Mouse (Mus musculus) lung, postnatal 4 days (tissue): Measurements from ENCODE around the gene Ppp1r35.

ENCODE experiments used
- DNase-seq, 2 experiments: peaks; one replicate each; pipeline ENCODE4 v3.0.0; 2021

Gene Ppp1r35

GRCm38 (mm10) chr5:137751988-137752387 lies 26.7 kb upstream of the Ppp1r35 start:
- DNase-seq, result no peak

- DNase-seq, result peak in 1 of 2 experiments; percentile 48
These were observed 25.4 kb upstream of the Ppp1r35 start for GRCm38 (mm10) chr5:137753111-137753832.

DNA sequence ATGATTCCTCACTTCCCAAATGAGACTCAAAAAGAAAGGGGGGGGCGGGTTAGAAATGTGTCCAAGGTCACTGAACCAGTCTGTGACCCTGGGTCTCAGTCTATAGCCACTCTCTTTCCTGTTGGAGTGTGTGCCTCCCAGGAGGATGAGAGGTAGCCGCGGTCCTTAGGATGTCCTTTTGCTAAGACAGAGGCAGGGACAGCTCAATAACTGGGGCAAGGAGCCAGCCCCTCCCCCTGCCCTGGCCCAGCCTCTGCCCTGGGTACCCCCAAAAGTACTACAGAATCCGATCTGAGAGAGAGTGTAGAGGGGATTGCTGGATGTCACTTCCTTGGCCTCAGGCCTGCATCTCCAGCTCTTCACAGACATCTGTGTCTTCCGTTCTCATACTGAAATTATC lies 23.2 kb upstream of the Ppp1r35 start:
- DNase-seq, result no peak

DNA sequence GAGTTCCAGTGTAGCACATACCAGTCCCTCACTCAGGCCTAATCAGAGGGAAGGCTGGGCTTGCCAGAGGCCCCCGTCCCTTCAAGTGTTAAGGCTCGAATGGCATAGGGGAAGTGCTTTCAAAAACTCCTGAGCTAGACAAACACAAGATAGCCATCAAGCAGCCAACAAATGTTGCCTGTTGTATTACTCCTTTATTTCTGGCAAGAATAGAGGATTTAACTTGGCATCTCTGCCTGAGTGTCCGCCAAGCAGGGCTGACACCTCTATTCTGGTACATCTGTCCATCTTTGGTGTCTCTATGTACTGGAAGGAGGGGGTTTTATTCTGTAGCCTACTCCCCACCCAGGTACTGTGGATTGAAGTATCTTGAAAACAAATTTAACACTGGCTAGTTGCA lies 22.5 kb upstream of the Ppp1r35 start:
- peak in 1 of 2 experiments; percentile 40 for DNase-seq

GRCm38 (mm10) chr5:137756882-137757661 lies 21.6 kb upstream of the Ppp1r35 start:
- peak; percentile 85 to 90 for DNase-seq

DNA sequence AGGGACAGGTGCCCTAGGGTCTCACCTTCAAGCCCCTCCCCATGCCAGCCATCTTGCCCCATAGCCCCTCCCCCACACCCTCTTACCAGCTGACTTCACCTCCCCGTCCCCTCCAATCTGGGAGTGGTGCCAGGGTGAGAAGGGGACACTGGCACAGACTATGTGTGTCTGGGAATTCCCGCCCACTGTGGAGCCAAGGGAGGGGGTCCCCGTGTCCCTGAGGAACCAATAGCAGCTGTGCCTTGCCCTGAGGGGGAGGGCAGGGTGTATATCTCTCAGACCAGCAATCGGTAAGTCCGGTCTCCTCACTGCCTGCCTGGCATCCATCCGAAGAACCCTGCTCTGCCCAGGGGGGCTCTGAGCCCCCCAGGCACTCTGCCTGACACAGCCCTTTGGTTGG lies 20.8 kb upstream of the Ppp1r35 start:
- DNase-seq, result peak in 1 of 2 experiments; percentile 63

GRCm38 (mm10) chr5:137758921-137759534 lies 19.6 kb upstream of the Ppp1r35 start:
- DNase-seq, result no peak

DNA sequence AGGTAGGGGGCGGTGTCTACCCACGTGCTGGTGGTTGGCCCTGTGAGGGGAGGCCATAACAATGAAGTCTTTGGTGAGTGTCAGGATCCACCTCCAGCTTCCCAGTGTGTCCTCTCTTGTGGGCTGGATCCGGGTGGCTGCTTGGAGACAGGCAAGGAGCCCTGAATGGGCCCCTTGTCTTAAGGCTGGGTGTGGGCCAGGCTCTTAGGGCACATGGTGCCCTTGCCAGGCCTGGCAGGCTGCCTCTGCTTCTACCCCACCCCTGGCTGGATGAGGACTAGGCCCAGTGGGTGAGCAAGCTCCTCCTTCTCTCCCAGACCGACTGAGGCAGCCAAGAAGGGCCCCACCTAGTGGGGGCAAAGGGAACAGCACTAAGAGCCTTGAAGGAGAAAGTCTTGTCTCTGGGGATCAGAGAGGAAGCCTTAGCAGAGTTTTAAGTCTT lies 18.7 kb upstream of the Ppp1r35 start:
- peak; percentile 89 to 92 for DNase-seq

DNA sequence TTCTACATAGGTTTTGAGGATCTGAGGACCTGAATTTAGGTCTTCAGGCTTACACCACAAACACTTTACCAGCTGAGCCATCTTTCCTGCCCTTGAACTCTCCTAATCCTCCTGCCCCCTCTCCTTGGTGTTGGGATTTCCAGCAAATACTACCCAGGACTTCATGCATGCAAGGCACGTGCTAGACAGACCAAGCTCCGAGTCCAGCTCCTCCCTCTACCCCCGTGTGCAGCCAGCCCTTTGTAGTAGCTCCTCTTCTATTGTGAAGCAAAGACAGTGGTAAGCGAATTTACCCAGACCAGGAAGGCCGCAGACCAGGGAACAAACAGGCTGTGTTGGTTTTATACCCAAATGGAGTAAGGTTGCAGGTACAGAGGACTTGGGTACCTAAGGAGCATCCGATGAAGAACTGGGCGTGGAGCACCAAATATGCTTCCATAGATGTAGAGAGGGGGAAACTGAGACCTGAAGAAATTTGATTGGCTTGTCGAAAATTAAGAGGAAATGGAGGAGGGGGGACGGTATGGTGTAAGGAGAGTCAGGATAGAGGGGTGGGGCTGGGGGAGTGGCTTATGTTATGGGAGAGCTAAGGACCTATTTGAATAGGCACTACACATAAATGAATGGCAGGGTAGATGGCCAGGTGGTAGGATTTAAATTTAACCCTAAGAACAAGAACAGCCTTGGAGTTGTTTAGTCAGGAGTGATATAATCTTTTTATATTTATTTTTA lies 13.9 kb upstream of the Ppp1r35 start:
- no peak for DNase-seq

DNA sequence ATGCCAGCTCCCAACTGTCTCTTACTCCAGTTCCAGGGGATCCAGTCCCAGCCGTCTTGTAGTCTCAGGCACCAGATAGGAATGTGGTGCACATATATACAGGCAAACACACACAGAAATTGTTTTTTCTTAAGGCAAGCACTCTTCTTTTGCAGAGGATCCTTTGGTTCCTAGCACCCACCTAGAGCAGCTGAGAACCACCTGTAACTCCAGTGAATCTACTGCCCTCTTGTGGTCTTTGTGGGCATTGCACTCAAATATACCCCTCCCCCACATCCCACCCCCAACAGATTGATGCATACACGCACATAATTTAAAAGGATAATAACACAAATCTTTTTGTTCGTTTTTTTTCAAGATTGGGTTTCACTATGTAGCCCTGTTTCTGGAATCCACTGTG lies 12.4 kb upstream of the Ppp1r35 start:
- no peak for DNase-seq

DNA sequence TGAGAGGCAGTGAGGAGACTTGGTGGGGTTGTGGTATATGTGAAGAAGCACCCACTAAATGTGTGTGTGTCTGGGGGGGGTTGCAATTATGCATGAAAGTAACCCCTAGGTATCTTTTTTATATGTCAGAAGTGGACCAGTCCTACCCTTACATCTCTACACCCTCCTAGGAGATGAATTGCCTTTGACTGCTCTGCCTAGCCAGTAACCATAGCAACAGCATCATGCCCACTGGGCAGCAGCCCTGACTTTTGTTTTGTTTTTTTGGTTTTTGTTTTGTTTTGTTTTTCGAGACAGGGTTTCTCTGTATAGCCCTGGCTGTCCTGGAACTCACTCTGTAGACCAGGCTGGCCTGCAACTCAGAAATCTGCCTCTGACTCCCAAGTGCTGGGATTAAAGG lies 10.2 kb upstream of the Ppp1r35 start:
- no peak for DNase-seq

- peak in 1 of 2 experiments; percentile 55 for DNase-seq
These were observed 7.9 kb upstream of the Ppp1r35 start for GRCm38 (mm10) chr5:137770709-137771108.

DNA sequence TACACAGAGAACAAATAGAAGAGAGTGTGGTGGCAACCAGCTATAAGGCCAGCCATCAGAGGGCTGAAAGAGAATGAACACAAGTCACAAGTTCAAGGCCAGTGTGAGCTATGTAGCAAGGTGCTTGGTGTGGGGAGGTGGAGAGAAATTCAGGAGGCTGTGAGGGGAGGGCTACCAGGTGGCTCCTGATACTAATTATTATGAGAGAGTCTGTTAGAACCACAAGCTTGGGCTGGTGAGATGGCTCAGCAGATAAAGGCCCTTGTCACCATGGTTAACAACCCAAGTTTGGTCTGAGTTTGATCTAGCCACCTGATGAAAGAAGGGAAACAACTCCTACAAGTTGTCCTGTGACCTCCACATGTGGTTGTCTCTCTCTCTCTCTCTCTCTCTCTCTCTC lies 5.9 kb upstream of the Ppp1r35 start:
- DNase-seq, result no peak

DNA sequence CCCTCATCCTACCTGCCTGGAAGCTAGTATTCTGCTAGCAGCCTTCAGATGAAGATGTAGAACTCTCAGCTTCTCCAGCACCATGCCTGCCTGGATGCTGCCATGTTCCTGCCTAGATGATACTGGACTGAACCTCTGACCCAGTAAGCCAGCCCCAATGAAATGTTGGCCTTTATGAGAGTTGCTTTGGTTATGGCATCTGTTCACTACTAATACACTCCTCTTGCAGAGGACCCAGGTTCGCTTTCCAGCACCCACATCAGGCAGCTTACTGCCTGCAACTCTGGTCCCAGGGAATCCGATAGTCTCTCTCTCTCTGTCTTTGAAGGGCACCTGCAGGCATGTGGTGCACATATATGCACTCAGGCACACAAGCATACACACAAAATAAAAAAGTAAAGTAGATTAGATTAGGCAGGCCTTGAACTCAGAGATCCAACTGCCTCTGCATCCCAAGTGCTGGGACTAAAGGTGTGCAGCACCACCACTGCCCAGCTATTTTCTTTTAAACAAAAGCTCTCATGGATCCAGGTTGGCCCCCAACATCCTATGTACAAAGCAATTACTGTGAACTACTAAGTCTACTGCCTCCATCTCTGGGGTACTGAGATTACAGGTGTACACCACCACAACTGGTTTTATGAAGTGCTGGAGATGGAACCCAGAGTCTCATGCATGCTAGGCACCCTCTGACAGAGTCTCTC lies 2.9 kb upstream of the Ppp1r35 start:
- DNase-seq, result no peak

- peak; percentile 46 to 48 for DNase-seq
These were observed 2.2 kb upstream of the Ppp1r35 start for GRCm38 (mm10) chr5:137776408-137776918.

- DNase-seq, result no peak
These were observed 1.3 kb upstream of the Ppp1r35 start for GRCm38 (mm10) chr5:137777267-137777845.

DNA sequence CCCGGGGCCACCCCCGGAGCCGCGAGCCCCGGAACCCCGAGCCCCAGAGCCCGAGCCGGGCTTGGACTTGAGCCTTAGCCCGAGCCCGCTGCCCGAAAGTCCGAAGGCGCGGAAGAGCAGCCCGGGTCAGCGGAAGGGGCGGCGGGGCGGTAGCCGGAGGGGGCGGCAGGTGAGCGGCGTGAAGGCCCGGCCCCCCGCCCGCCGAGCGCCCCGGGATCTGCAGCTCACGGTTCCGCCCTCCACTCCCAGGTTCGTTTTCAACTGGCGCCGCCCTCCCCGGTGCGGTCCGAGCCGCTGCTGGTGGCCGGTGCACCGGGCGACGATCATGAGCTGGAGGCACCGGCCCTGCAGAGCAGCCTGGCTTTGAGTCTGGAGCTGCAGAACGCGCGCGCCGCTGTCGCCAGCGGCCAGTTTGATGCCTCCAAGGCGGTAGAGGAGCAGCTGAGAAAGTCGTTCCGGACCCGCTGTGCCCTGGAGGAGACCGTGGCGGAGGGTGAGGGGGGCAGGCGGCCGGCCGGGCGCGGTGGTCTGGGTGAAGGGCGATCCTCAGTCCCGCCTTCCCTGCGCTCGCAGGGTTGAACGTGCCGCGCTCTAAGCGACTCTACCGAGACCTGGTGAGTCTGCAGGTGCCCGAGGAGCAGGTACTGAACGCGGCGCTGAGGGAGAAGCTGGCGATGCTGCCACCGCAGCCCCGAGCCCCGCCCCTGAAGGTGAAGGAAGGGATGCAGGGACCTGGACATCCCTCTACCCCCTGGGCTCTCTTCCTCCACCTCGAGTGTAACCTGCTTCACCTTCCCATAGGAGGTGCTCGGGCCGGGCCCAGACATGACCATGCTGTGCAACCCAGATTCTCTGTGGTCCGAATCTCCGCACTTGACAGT lies 644 bp downstream of the Ppp1r35 start:
- peak; percentile 39 to 47 for DNase-seq

DNA sequence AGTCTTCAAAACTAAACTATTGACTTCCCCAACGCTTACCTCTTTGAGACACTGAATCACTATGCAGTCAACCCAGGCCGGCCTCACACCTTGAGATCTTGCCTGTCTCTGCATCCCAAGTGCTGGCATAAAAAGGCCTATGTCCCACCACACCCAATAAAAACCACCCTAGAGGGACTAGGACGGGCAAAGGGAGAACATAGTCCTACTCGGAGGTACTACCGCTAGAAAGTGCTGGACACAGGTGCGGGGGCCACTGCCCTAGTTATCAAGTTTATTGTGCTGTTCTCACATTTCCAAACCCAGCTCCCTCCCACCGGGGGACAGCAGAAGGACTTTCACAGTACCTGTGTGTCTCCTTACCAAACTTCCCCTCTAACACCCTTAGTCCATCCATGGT lies 3.0 kb downstream of the Ppp1r35 start:
- DNase-seq, result no peak

DNA sequence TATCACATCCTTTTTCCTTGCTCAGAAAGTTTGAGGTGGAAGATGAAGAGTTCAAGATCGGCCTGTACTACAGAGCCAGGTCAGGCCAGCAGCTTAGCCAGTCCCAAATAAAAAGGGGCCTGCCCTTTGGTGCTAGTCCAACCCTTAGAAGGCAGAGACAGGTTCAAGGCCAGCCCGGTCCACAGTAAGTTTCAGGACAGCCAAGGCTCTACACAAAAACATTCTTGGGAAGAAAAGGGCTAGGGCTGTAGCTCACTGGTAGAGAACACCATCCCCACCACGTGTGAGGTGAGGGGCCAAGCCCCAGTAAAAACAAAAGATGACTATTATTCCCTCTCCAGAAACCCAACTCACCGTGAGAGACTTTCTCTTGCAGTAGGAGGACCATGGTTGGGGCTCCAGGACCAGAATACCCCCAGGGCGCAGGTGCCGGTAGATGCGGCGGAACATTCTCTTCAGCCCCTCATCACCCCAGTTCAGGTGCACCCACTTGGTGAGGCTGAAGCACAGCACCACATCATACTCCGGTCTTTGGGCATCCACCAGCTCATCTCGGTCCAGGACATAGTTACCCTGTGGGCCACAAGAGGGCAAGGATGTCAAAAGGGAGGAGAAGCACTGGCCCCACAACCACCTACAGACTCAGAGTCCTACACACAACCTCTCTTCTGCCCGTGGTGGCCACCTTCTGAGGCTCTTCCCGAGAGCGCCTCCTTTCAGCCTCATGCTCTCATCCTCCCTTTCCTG lies 4.3 kb downstream of the Ppp1r35 start:
- no peak for DNase-seq
